Mouse (Mus musculus): ENCODE results near the gene Bdh2. TPM values are rescaled to one million over a fixed set of nuclear protein-coding genes. Genes with fewer than 3 reads are reported as not detected.
A peak's percentile ranks its signal among the peaks of the same experiment; 100 is the strongest.

The Bdh2 gene
- total RNA-seq (2021), result 1 to 10 TPM; 2.3 to 3.9 TPM
- long read RNA-seq, experiment 1, partial matches to known transcripts, result 0 of 4 reads
- long read RNA-seq, experiment 1, other reads (novel, unspliced or antisense), result 0 of 4 reads
- long read RNA-seq, experiment 2, partial matches to known transcripts, result 0 of 3 reads
- long read RNA-seq, experiment 2, other reads (novel, unspliced or antisense), result 0 of 3 reads

- intact Hi-C loops (cut with DNase I), result loop anchor here (5.0 kb wide), 3 partner anchors 121 to 451 kb away; no protein-coding TSS in a partner anchor
- DNase-seq, result peak; percentile 57 to 64
Measured at GRCm38 (mm10) chr3:135280669-135281415, at the start of gene Bdh2. TSS of gene Bdh2 (plus strand) at chr3:135281221.

GRCm38 (mm10) chr3:135232058-135232457 is 49.0 kb upstream of the Bdh2 start:
- intact Hi-C loops (cut with DNase I), result no loop called here
- DNase-seq, result no peak

GRCm38 (mm10) chr3:135232462-135232861 is 48.6 kb upstream of the Bdh2 start:
- intact Hi-C loops (cut with DNase I), result no loop called here
- no peak for DNase-seq

GRCm38 (mm10) chr3:135245733-135246132 is 35.3 kb upstream of the Bdh2 start:
- intact Hi-C loops (cut with DNase I), result no loop called here
- no peak for DNase-seq

GRCm38 (mm10) chr3:135246828-135247227 is 34.2 kb upstream of the Bdh2 start:
- intact Hi-C loops (cut with DNase I), result no loop called here

GRCm38 (mm10) chr3:135249104-135249503 is 31.9 kb upstream of the Bdh2 start:
- no peak for DNase-seq
- intact Hi-C loops (cut with DNase I), result no loop called here

More at GRCm38 (mm10) chr3:135246828-135247227, 34.2 kb upstream of the Bdh2 start:
- no peak for DNase-seq

GRCm38 (mm10) chr3:135251825-135252224 is 29.2 kb upstream of the Bdh2 start:
- no peak for DNase-seq

GRCm38 (mm10) chr3:135254784-135255183 is 26.2 kb upstream of the Bdh2 start:
- intact Hi-C loops (cut with DNase I), result no loop called here
- no peak for DNase-seq

More at GRCm38 (mm10) chr3:135251825-135252224, 29.2 kb upstream of the Bdh2 start:
- intact Hi-C loops (cut with DNase I), result no loop called here

GRCm38 (mm10) chr3:135258919-135259318 is 22.1 kb upstream of the Bdh2 start:
- intact Hi-C loops (cut with DNase I), result no loop called here

GRCm38 (mm10) chr3:135260233-135260632 is 20.8 kb upstream of the Bdh2 start:
- intact Hi-C loops (cut with DNase I), result no loop called here
- no peak for DNase-seq

More at GRCm38 (mm10) chr3:135258919-135259318, 22.1 kb upstream of the Bdh2 start:
- DNase-seq, result no peak

GRCm38 (mm10) chr3:135268616-135269015 is 12.4 kb upstream of the Bdh2 start:
- intact Hi-C loops (cut with DNase I), result no loop called here
- DNase-seq, result no peak

- no peak for DNase-seq
- intact Hi-C loops (cut with DNase I), result no loop called here
Measured at GRCm38 (mm10) chr3:135269391-135269990, 11.5 kb upstream of the Bdh2 start.

- DNase-seq, result no peak
- intact Hi-C loops (cut with DNase I), result no loop called here
Measured at GRCm38 (mm10) chr3:135272627-135273026, 8.4 kb upstream of the Bdh2 start.

GRCm38 (mm10) chr3:135273047-135273446 is 8.0 kb upstream of the Bdh2 start:
- DNase-seq, result peak in 1 of 2 experiments; percentile 16
- intact Hi-C loops (cut with DNase I), result no loop called here

GRCm38 (mm10) chr3:135280160-135280559 is 861 bp upstream of the Bdh2 start:
- intact Hi-C loops (cut with DNase I), result loop anchor here (5.0 kb wide), 3 partner anchors 122 to 452 kb away; no protein-coding TSS in a partner anchor

GRCm38 (mm10) chr3:135281701-135282100 is 680 bp downstream of the Bdh2 start:
- intact Hi-C loops (cut with DNase I), result loop anchor here (5.0 kb wide), 3 partner anchors 121 to 451 kb away; no protein-coding TSS in a partner anchor
- no peak for DNase-seq

More at GRCm38 (mm10) chr3:135280160-135280559, 861 bp upstream of the Bdh2 start:
- DNase-seq, result no peak

GRCm38 (mm10) chr3:135285256-135285655 is 4.2 kb downstream of the Bdh2 start:
- intact Hi-C loops (cut with DNase I), result no loop called here
- DNase-seq, result no peak

GRCm38 (mm10) chr3:135285807-135286206 is 4.8 kb downstream of the Bdh2 start:
- intact Hi-C loops (cut with DNase I), result no loop called here

GRCm38 (mm10) chr3:135288138-135288750 is 7.2 kb downstream of the Bdh2 start:
- no peak for DNase-seq
- intact Hi-C loops (cut with DNase I), result no loop called here

More at GRCm38 (mm10) chr3:135285807-135286206, 4.8 kb downstream of the Bdh2 start:
- no peak for DNase-seq

GRCm38 (mm10) chr3:135289148-135289547 is 8.1 kb downstream of the Bdh2 start:
- intact Hi-C loops (cut with DNase I), result no loop called here
- no peak for DNase-seq
